Mouse (Mus musculus): ENCODE results near the gene Cbarp.

Gene Cbarp

GRCm38 (mm10) chr10:80144864-80145838 lies 4.5 kb upstream of the Cbarp start:
- DNase-seq (ENCODE audit: low read depth, low spot score) = peak; percentile 70

- DNase-seq (ENCODE audit: low read depth, low spot score) = no peak
Measured at GRCm38 (mm10) chr10:80144159-80144558, 3.5 kb upstream of the Cbarp start.

DNA sequence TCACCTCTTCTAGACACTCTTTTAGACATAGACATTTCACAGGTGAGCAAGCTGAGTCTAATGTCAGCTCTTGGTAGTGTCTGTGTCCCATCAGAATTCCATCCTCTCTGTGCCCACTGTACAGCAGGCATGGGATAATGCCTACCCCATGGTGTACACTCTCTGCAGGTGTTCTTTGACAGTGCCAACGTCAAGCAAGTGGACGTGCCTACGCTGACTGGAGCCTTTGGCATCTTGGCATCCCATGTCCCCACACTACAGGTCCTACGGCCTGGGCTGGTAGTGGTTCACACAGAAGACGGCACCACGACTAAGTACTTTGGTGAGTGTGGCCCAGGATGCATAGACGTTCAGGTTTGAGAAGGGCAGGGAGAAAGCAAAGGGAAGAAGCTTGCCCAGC lies 3.0 kb upstream of the Cbarp start:
- no peak for DNase-seq (ENCODE audit: low read depth, low spot score)

- no peak for DNase-seq (ENCODE audit: low read depth, low spot score)
Measured at GRCm38 (mm10) chr10:80142530-80142925, 1.9 kb upstream of the Cbarp start.

DNA sequence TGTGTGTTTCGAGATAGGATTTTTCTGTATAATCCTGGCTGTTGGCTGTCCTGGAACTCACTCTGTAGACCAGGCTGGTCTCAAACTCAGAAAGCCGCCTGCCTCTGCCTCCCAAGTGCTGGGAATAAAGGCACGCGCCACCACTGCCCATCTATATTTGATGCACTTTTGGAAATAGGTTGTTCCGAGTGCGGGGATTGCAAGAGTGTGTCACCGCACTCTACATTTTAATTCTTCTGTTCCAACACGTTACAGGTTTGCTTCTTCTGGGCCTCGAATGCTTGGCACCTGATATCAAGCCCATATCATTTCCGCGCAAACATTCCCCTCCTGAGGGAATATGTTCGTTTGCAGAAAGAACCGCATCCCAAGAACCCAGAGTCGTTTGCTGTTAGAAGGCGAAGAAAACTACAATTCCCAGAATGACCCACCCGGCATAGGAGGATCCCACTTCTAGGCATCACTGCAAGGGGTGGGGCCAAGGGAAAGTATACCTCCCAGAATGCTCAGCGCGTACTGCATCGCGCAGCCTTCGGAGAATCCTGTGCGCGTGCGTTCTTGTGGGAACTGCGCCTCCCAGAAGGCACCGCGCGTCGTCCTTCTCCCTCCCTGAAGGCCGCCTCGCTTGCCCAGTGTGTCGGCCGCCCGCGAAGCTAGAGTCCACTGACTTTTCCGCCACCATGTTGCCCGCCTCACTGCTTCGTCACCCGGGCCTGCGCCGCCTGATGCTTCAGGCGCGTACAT lies 1.3 kb upstream of the Cbarp start:
- peak; percentile 98 for DNase-seq (ENCODE audit: low read depth, low spot score)

DNA sequence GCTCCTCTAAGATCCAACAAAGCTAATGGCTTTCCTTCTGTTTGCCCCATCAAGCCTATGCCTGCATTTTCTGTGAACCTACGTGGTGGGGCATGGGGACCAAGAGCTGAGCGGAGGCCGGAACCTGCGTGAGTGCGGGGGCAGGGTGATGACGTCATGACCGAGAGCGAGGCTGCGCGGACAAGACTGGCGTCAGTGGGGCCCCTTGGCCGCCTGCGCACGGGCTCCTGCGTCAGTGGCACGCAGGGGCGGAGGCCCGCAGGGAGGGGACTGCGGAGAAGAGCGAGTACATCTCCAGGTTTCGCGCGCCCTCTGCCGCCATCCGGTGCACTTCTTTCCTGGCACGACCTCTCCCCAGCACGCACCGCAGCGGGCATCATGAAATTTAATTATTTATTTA lies 608 bp upstream of the Cbarp start:
- DNase-seq (ENCODE audit: low read depth, low spot score) = peak; percentile 97

DNA sequence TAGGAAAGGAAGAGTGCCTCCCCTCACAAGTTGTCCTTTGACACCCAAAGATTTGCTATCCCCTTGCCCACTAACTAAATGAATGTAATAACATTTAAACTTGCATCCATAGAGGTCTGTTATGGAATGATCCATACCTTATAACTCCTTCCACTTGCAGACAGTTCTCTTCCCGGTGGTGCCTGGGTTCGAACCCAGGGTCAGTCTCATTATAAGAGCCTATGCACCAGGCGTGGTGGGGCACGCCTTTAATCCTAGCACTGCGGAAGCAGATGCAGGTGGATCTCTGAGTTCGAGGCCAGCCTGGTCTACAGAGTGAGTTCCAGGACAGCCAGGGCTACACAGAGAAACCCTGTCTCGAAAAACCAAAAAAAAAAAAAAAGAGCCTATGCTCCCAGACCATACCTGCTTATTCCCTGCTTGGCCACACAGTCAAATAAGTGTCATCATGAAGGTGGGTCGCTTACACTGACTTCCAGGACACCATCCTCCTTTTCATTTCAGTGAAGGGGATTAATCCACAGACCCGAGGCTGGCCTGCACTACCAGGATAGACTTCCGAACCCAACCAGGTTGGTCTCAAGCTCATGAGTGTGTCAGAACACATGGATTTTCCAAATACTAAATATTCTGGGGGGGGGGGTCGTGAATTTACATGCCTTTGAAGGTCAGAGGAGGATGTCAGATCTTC lies 515 bp downstream of the Cbarp start:
- DNase-seq (ENCODE audit: low read depth, low spot score) = no peak

- DNase-seq (ENCODE audit: low read depth, low spot score) = no peak
Measured at GRCm38 (mm10) chr10:80139439-80139775, 1.2 kb downstream of the Cbarp start.

DNA sequence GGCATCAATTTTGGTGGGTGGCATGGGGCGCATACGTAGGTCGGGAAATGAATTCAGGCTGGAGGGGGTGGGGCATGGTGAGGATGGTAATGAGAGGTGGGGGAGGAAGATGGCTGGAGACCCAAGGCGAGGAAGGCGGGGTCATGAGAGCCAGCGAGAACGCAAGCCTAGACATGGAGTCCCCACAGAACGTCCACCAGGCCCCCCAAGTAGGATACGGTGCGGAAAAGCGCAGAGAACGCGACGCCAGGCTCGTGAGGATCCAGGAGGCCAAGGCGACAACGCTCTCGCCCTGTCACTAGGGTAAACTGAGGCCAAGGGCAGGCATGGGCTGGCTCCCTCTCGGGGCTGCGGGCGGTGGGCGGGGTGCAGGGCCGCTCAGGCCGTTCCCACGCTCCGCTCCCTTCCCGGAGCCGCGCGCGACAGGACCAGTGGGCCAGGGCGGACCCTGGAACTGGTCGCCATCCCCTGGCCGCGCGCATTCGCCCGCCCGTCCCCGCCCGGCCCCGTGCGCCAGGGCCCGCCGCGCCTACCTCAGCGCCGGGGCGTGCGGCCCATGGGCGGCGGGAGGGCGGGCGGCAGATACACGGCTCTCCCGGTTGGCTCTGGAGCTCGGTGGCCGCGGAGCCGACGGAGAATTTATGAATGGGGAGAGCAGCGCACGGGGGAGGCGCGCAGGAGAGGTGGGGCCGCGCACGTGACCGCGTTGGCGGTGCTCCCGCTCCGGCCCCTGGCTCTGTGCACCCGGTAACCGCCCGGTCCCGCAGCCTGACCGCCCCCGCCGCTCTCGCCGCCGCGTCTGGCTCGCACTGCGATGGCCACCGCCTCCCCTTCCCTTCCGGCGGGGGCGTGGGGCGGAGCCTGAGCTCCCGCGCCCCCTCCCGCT lies 1.8 kb downstream of the Cbarp start, which contains the start of gene Atp5d:
Gene Atp5d, plus strand, starts transcription at position 80 of the 886 bp plus-strand sequence.
- DNase-seq (ENCODE audit: low read depth, low spot score) = no peak

- DNase-seq (ENCODE audit: low read depth, low spot score) = no peak
Measured at GRCm38 (mm10) chr10:80137626-80138552, 2.7 kb downstream of the Cbarp start.

DNA sequence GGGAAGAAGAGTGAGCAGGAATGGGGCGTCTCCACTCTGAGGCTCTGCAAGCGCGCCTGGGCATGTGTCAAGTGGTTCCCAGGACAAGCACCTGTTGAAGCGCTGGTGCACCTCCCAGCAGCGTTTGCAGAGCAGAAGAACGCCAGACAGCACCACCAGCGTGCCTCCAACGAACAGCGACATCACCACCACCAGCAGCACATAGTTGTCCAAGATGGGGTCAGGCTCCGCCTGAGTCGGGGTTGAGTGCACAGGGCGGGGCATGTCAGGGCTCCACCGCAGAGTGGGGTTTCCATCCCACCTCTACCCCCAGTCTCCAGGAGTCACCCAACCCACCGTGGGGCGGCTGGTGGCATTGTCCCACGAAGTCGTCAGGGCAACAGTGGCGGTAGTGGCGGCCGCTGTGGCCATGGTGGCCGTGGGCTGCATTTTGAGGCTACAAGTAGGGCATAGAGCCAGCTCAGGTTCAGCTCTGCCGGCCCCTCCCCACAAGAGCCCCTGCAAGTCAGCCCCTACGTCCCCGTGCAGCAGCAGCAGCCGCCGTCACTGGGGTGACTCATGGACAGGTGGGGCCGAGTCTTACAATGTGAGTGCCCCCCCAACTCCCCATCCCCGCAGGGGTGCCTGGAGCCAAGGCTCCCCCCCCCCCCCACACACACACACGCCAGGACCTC lies 3.5 kb downstream of the Cbarp start:
- no peak for DNase-seq (ENCODE audit: low read depth, low spot score)

- DNase-seq (ENCODE audit: low read depth, low spot score) = no peak
Measured at GRCm38 (mm10) chr10:80136179-80136951, 4.3 kb downstream of the Cbarp start.

- DNase-seq (ENCODE audit: low read depth, low spot score) = no peak
Measured at GRCm38 (mm10) chr10:80135641-80136040, 5.0 kb downstream of the Cbarp start.

DNA sequence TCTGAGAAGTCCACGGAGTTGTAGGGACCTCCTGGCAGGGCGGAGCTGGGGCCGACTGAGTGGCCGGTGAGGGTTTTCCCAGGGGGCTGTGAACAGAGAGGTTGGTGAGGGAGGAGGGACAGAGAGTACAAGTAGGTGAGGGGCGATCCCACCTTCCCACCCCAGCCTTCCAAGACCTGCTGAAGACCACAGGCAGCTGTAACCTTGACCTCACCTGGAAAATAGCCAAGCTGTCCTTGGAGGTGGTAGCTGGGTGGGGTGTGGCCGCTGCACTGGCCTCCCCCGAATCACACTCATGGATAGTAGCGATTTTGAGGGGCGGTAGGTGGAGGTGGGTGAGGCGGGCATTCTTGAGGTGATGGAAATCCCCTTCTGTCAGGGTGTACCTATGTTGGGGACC lies 5.5 kb downstream of the Cbarp start:
- DNase-seq (ENCODE audit: low read depth, low spot score) = no peak

DNA sequence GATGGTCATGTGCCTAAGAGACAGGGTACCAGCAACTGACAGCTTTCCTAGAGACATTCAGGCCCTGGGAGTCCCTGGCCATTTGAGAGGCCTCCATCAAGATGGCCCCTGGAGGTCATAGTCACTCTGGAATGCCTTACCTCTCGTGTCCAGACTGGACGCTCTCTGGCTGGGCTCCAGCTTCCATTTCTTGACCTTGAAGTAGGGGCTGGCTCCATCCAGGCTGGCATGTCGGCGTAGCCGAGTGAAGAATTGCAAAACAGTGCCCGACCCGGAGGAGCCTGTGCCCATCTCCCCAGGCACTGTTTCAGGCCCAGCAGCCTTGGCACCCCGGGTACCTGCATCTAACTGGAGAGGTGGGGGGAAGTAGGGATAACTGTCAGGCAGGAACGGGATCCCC lies 6.2 kb downstream of the Cbarp start:
- no peak for DNase-seq (ENCODE audit: low read depth, low spot score)

DNA sequence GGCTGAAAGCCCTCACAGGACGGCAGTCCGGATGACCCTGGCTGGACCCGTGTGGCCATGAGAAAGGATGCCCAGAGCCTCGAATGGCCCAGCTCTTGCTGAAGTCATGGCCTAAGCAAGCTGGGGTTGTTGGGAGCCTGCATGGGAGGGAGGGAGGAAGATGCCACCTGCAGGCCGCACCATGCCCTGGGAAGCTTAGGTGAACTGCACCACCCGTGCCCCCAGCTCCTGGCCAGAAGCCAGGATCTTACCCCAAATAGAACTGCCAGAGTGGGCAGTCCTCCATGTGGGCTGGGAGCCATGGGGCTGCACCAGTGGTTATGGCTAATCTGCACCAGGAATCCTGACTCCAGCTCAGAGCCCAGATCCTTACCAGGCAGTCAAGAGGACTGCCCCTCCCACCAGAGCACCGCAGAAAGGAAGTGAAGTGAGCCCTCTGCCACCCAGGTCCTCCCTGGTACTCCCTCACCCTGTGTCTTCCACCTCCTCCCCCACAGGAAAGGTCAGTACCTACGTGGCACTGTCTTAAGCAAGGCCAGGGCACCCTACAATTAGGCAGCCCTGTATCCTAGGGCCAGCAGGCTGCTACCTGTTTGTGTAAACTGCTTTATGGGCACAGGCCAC lies 7.3 kb downstream of the Cbarp start:
- DNase-seq (ENCODE audit: low read depth, low spot score) = peak; percentile 71

DNA sequence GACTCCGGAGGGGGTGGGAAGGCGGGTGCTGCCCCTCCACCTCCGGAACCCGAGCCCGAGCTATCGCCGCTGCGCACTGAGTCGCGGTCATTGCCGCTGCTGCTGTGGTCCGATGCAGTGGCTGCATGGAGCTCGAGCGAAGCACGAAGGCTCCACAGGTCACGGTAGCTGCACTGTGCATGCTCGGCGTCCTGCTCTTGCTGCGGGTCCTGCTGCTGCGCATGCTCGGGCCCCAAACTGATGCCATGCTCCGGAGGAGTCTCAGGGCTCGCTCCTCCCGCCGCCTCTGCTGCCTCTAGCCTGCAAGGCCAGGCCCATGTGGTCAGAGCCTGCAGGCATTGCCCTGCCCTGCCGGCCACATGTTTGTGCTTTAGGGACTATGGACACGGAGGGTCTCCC lies 8.7 kb downstream of the Cbarp start:
- DNase-seq (ENCODE audit: low read depth, low spot score) = no peak

GRCm38 (mm10) chr10:80131316-80131951 lies 9.2 kb downstream of the Cbarp start:
- no peak for DNase-seq (ENCODE audit: low read depth, low spot score)

All from skeletal muscle tissue, adult 2 months (tissue).